Mouse (Mus musculus): Measurements from ENCODE around the gene Egr2. TPM values are rescaled to one million over a fixed set of nuclear protein-coding genes. Genes with fewer than 3 reads are reported as not detected.

Gene Egr2
- polyA plus RNA-seq, 1 experiment from 2014 or later = 1.8 TPM

GRCm38 (mm10) chr10:67504046-67504445 is 31.2 kb upstream of the Egr2 start:
- no peaks in the 10 kb centered on the region for H3K4me1 ChIP-seq (replicated peaks; ENCODE audit: control insufficient read depth, insufficient read depth, low read length)
- 79% methylated on average over 5 of the region's 5 CpGs for whole genome bisulfite sequencing
- ATAC-seq (ENCODE audit: low FRiP score) = no peak

GRCm38 (mm10) chr10:67505248-67505647 is 30.0 kb upstream of the Egr2 start:
- Histone ChIP-seq H3K9me3 (ENCODE audit: control insufficient read depth, low read length) (no peaks in the 10 kb centered on the region), H3K4me2 (replicated peaks) (no peak overlapping the region), H3K36me3 (replicated peaks; ENCODE audit: control insufficient read depth, insufficient read depth) (no peaks in the 10 kb centered on the region), H3K27me3 (ENCODE audit: control insufficient read depth, insufficient read depth, low read length) (no peaks in the 10 kb centered on the region), H3K4me3 (replicated peaks; ENCODE audit: low read length) (no peak overlapping the region), H3K4me1 (replicated peaks; ENCODE audit: control insufficient read depth, insufficient read depth, low read length) (no peaks in the 10 kb centered on the region), H3K9ac (no peak overlapping the region), H3K27ac (no peak overlapping the region)
- DNase-seq (ENCODE audit: low spot score) (no peak), ATAC-seq (ENCODE audit: low FRiP score) (no peak)
- 75% methylated on average over 3 of the region's 3 CpGs for WGBS

More at GRCm38 (mm10) chr10:67504046-67504445, 31.2 kb upstream of the Egr2 start:
- no peak overlapping the region for H3K4me3 ChIP-seq (replicated peaks; ENCODE audit: low read length)
- H3K9me3 ChIP-seq (ENCODE audit: control insufficient read depth, low read length) = no peaks in the 10 kb centered on the region
- no peak overlapping the region for H3K9ac ChIP-seq
- no peak for DNase-seq (ENCODE audit: low spot score)
- no peak overlapping the region for H3K27ac ChIP-seq
- H3K27me3 ChIP-seq (ENCODE audit: control insufficient read depth, insufficient read depth, low read length) = no peaks in the 10 kb centered on the region
- no peaks in the 10 kb centered on the region for H3K36me3 ChIP-seq (replicated peaks; ENCODE audit: control insufficient read depth, insufficient read depth)
- H3K4me2 ChIP-seq (replicated peaks) = no peak overlapping the region

GRCm38 (mm10) chr10:67512211-67512610 is 23.1 kb upstream of the Egr2 start:
- H3K4me3 ChIP-seq (replicated peaks; ENCODE audit: low read length) = no peak overlapping the region
- H3K9ac ChIP-seq = no peak overlapping the region
- no peaks in the 10 kb centered on the region for H3K9me3 ChIP-seq (ENCODE audit: control insufficient read depth, low read length)
- DNase-seq (ENCODE audit: low spot score) (no peak), ATAC-seq (ENCODE audit: low FRiP score) (no peak)
- no peak overlapping the region for H3K4me2 ChIP-seq (replicated peaks)
- no peaks in the 10 kb centered on the region for H3K27me3 ChIP-seq (ENCODE audit: control insufficient read depth, insufficient read depth, low read length)
- H3K4me1 ChIP-seq (replicated peaks; ENCODE audit: control insufficient read depth, insufficient read depth, low read length) = no peaks in the 10 kb centered on the region
- no peaks in the 10 kb centered on the region for H3K36me3 ChIP-seq (replicated peaks; ENCODE audit: control insufficient read depth, insufficient read depth)
- 69% methylated on average over 8 of the region's 8 CpGs for WGBS
- H3K27ac ChIP-seq = no peak overlapping the region

GRCm38 (mm10) chr10:67512871-67513270 is 22.4 kb upstream of the Egr2 start:
- 56% methylated on average over 7 of the region's 7 CpGs for WGBS
- no peaks in the 10 kb centered on the region for H3K4me1 ChIP-seq (replicated peaks; ENCODE audit: control insufficient read depth, insufficient read depth, low read length)
- no peak overlapping the region for H3K4me3 ChIP-seq (replicated peaks; ENCODE audit: low read length)
- H3K36me3 ChIP-seq (replicated peaks; ENCODE audit: control insufficient read depth, insufficient read depth) = no peaks in the 10 kb centered on the region
- no peak overlapping the region for H3K4me2 ChIP-seq (replicated peaks)
- H3K27me3 ChIP-seq (ENCODE audit: control insufficient read depth, insufficient read depth, low read length) = no peaks in the 10 kb centered on the region
- no peaks in the 10 kb centered on the region for H3K9me3 ChIP-seq (ENCODE audit: control insufficient read depth, low read length)
- ATAC-seq (ENCODE audit: low FRiP score) = no peak
- no peak for DNase-seq (ENCODE audit: low spot score)
- no peak overlapping the region for H3K9ac ChIP-seq
- H3K27ac ChIP-seq = no peak overlapping the region

- Histone ChIP-seq H3K36me3 (replicated peaks; ENCODE audit: control insufficient read depth, insufficient read depth) (no peaks in the 10 kb centered on the region), H3K27ac (no peak overlapping the region), H3K9ac (no peak overlapping the region), H3K27me3 (ENCODE audit: control insufficient read depth, insufficient read depth, low read length) (no peaks in the 10 kb centered on the region), H3K9me3 (ENCODE audit: control insufficient read depth, low read length) (no peaks in the 10 kb centered on the region), H3K4me1 (replicated peaks; ENCODE audit: control insufficient read depth, insufficient read depth, low read length) (no peaks in the 10 kb centered on the region), H3K4me3 (replicated peaks; ENCODE audit: low read length) (no peak overlapping the region), H3K4me2 (replicated peaks) (no peak overlapping the region)
- no peak for DNase-seq (ENCODE audit: low spot score)
- no peak for ATAC-seq (ENCODE audit: low FRiP score)
- WGBS = 88% methylated on average over 3 of the region's 3 CpGs
These were observed 16.5 kb upstream of the Egr2 start for GRCm38 (mm10) chr10:67518733-67519132.

- Histone ChIP-seq H3K9ac (no peak overlapping the region), H3K27ac (no peak overlapping the region), H3K9me3 (ENCODE audit: control insufficient read depth, low read length) (no peaks in the 10 kb centered on the region), H3K4me3 (replicated peaks; ENCODE audit: low read length) (no peak overlapping the region), H3K36me3 (replicated peaks; ENCODE audit: control insufficient read depth, insufficient read depth) (no peaks in the 10 kb centered on the region), H3K27me3 (ENCODE audit: control insufficient read depth, insufficient read depth, low read length) (no peaks in the 10 kb centered on the region), H3K4me2 (replicated peaks) (no peak overlapping the region), H3K4me1 (replicated peaks; ENCODE audit: control insufficient read depth, insufficient read depth, low read length) (no peaks in the 10 kb centered on the region)
- WGBS = 88% methylated on average over 3 of the region's 3 CpGs
- no peak for ATAC-seq (ENCODE audit: low FRiP score)
- no peak for DNase-seq (ENCODE audit: low spot score)
These were observed 11.1 kb upstream of the Egr2 start for GRCm38 (mm10) chr10:67524130-67524529.

GRCm38 (mm10) chr10:67524694-67525093 is 10.6 kb upstream of the Egr2 start:
- Histone ChIP-seq H3K4me2 (replicated peaks) (no peak overlapping the region), H3K4me1 (replicated peaks; ENCODE audit: control insufficient read depth, insufficient read depth, low read length) (no peaks in the 10 kb centered on the region), H3K27ac (no peak overlapping the region), H3K36me3 (replicated peaks; ENCODE audit: control insufficient read depth, insufficient read depth) (no peaks in the 10 kb centered on the region), H3K4me3 (replicated peaks; ENCODE audit: low read length) (no peak overlapping the region), H3K9me3 (ENCODE audit: control insufficient read depth, low read length) (no peaks in the 10 kb centered on the region), H3K27me3 (ENCODE audit: control insufficient read depth, insufficient read depth, low read length) (no peaks in the 10 kb centered on the region), H3K9ac (no peak overlapping the region)
- 82% methylated on average over 7 of the region's 7 CpGs for WGBS
- ATAC-seq (ENCODE audit: low FRiP score) = no peak
- DNase-seq (ENCODE audit: low spot score) = no peak

- no peaks in the 10 kb centered on the region for H3K4me1 ChIP-seq (replicated peaks; ENCODE audit: control insufficient read depth, insufficient read depth, low read length)
- 53% methylated on average over 9 of the region's 9 CpGs for WGBS
- no peaks in the 10 kb centered on the region for H3K9me3 ChIP-seq (ENCODE audit: control insufficient read depth, low read length)
- DNase-seq (ENCODE audit: low spot score) (no peak), ATAC-seq (ENCODE audit: low FRiP score) (no peak)
- H3K4me2 ChIP-seq (replicated peaks) = no peak overlapping the region
- no peaks in the 10 kb centered on the region for H3K36me3 ChIP-seq (replicated peaks; ENCODE audit: control insufficient read depth, insufficient read depth)
- H3K27ac ChIP-seq = no peak overlapping the region
- no peak overlapping the region for H3K9ac ChIP-seq
- 0 out of 2 replicates have a peak, but pooled peaks cover 4% of the 10 kb centered on the region for H3K27me3 ChIP-seq (ENCODE audit: control insufficient read depth, insufficient read depth, low read length)
- H3K4me3 ChIP-seq (replicated peaks; ENCODE audit: low read length) = no peak overlapping the region
These were observed 8.8 kb upstream of the Egr2 start for GRCm38 (mm10) chr10:67526435-67526834.

- no peak overlapping the region for H3K4me2 ChIP-seq (replicated peaks)
- DNase-seq (ENCODE audit: low spot score) (no peak), ATAC-seq (ENCODE audit: low FRiP score) (no peak)
- H3K27me3 ChIP-seq (ENCODE audit: control insufficient read depth, insufficient read depth, low read length) = peaks cover 29% of the 10 kb centered on the region
- WGBS = 77% methylated on average over 4 of the region's 4 CpGs
- no peak overlapping the region for H3K27ac ChIP-seq
- no peaks in the 10 kb centered on the region for H3K4me1 ChIP-seq (replicated peaks; ENCODE audit: control insufficient read depth, insufficient read depth, low read length)
- H3K36me3 ChIP-seq (replicated peaks; ENCODE audit: control insufficient read depth, insufficient read depth) = no peaks in the 10 kb centered on the region
- no peaks in the 10 kb centered on the region for H3K9me3 ChIP-seq (ENCODE audit: control insufficient read depth, low read length)
- no peak overlapping the region for H3K4me3 ChIP-seq (replicated peaks; ENCODE audit: low read length)
- no peak overlapping the region for H3K9ac ChIP-seq
These were observed 5.5 kb upstream of the Egr2 start for GRCm38 (mm10) chr10:67529769-67530168.

- peak overlapping the region; percentile 93 for H3K4me2 ChIP-seq (replicated peaks)
- ATAC-seq (ENCODE audit: low FRiP score) (peak; percentile 19; the same call in 1 of the 2 replicates), DNase-seq (ENCODE audit: low spot score) (peak; percentile 69)
- H3K36me3 ChIP-seq (replicated peaks; ENCODE audit: control insufficient read depth, insufficient read depth) = no peaks in the 10 kb centered on the region
- peak overlapping the region; percentile 59 for H3K4me3 ChIP-seq (replicated peaks; ENCODE audit: low read length)
- H3K4me1 ChIP-seq (replicated peaks; ENCODE audit: control insufficient read depth, insufficient read depth, low read length) = peaks cover 27% of the 10 kb centered on the region
- peaks cover 89% of the 10 kb centered on the region for H3K27me3 ChIP-seq (ENCODE audit: control insufficient read depth, insufficient read depth, low read length)
- peak overlapping the region; percentile 21; the same call in 1 of the 2 replicates for H3K9ac ChIP-seq
- no peak overlapping the region for H3K27ac ChIP-seq
- H3K9me3 ChIP-seq (ENCODE audit: control insufficient read depth, low read length) = no peaks in the 10 kb centered on the region
- 0% methylated on average over 35 of the region's 35 CpGs for WGBS
These were observed 697 bp downstream of the Egr2 start for GRCm38 (mm10) chr10:67535972-67536371.
